Mouse (Mus musculus) lung, postnatal 14 days (tissue): ENCODE measurements around the gene 2610042L04Rik.
"Not testable (repeated sequence)": the region's sequence is repeated elsewhere in the genome, so short reads cannot be mapped to it uniquely, and the experiment has no call there.

ENCODE experiments used
- DNase-seq: peaks from one replicate; pipeline ENCODE4 v3.0.0; 2021

The 2610042L04Rik gene

DNA sequence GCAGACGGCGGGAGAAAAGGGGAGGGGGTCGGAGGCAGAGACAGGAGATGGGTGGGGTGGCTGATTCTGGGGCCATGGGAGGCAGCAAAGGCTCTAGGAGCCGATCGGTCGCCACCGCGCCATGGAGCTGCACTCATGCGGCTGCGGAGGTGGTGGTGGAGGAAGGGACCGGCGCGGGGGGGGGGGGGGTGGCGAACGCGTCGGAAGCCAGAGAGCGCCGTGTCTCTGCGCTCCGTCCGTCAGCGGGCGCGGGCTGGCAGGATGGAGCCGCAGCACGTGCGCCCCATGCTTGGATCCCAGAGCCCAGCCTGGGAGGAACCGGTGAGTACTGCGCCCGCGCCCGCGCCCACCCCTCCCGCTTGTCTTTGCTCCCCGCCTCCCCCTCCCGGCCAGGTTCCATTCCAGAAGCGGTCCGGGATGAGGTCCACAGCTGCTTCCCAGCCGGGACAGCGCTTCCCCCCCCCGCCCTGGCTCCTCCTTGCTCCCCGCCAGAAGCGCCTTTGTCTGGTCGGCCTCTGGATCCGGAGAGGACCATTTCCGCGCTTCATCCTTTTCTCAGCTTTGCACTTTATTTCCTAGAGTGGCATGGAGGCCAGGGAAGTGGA is at the start of gene 2610042L04Rik:
Gene 2610042L04Rik (plus strand): TSS at position 288 of the 605 bp plus-strand sequence.
- DNase-seq = not testable (repeated sequence)

DNA sequence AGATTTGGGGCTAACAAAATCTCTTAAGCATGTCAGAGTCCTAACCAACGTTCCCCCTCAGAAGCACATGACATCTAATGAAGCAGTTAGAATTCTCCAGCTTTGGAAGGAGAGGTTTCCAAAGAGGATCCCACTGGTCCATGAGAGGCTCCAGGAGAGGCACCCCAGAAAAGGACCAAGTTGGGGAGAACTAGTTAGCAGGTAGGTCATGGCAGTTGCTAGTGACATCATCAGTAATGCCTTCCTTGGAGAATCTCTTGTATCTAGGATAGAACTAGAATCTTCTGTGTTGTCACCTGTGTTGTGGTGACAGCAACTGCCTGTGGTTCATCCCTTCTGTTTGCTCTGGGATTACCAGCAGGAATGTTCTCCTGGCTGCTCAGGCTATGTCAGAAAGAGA is 17.6 kb upstream of the 2610042L04Rik start, which contains the start of gene Gm3149:
Gene Gm3149 (plus strand): TSS at position 301 of the 400 bp plus-strand sequence.
- DNase-seq = not testable (repeated sequence)

DNA sequence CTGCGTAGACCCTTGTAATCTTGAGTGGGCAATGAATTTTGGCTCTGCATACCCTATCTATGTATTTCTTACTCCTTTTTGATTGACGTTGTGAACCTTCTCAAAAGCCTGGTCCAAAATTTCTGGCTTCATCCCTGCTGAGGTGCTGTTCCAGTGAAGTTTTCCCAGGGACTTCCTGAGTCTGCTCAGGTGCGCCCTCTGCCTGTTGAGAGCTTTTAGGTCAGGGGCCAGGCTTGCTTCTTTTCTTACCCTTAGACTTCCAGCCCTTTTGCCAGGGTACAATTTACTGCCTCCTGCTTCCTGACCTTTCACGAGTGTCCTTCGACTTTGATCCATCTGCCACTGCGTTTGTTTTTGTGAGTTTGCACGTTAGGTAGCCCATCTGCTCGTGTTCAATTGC is 943 bp downstream of the 2610042L04Rik start:
- DNase-seq = not testable (repeated sequence)

GRCm38 (mm10) chr14:4368991-4369390 is 34.4 kb downstream of the 2610042L04Rik start:
- not testable (repeated sequence) for DNase-seq

DNA sequence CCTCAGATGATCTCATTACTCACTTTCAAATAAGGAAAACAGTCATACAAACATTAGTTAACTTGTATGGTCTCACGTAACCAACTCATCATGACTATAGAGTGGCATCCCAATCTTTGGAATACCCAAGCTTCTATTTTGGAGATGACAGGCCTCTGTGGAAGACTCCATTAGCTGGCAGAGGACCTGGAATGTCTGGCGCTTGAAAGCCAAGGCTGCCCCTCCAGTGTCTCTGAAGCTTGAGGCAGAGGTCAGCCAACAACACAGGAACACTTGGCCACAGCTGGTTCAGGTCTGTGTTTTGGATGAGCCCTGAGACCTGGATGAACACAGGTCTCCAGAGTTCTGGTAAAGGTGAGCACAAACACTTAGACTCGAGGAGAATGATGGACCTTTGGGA is 35.1 kb downstream of the 2610042L04Rik start:
- DNase-seq = not testable (repeated sequence)

GRCm38 (mm10) chr14:4377871-4378270 is 43.3 kb downstream of the 2610042L04Rik start:
- not testable (repeated sequence) for DNase-seq

DNA sequence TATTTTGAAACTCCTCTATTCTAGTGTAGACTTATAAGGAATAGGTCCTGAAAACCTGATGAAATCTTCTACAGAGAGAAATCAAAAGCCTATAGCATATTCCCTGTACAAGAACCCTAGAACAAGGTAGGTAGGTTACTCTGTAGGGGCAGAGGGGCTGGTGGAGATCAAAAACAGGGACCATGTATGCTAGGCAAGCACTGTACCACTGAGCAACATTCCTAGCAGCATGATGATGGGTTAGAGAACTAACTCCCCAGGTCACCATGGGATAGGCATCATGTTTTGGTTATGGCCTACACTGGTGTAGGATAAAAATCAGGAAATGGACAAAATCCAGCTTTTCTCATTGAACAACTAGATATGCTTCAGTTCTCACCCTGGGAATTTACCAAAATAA is 51.0 kb downstream of the 2610042L04Rik start:
- DNase-seq = not testable (repeated sequence)

DNA sequence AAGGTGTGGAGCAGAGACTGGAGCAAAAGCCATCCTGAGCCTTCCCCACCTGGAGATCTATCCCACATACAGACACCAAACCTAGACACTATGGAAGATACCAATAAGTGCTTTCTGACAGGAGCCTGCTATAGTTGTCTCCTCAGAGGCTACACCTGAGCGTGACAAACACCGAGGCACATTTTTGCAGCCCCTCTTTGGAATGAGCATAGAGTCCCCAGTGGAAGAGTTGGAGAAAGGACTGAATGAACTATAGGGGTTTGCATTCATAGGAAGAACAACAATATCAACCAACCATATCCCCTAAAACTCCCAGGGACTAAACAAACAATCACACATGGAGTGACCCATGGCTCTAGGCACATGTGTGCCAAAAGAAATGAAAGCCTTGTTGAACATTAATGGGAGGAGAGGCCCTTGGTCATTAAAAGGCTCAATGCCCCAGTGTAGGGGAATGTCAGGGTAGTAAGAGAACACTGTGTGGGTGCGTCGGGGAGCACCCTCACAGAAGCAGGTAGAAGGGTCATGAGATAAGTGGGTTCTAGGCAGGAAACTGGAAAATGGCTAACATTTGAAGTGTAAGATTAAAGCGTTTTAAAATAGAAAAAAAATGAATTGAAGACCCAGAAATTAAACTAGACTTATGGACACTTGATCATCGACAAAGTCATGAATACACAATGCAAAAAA is 58.4 kb downstream of the 2610042L04Rik start:
- not testable (repeated sequence) for DNase-seq

- DNase-seq = not testable (repeated sequence)
Observed at GRCm38 (mm10) chr14:4397226-4397625, 62.7 kb downstream of the 2610042L04Rik start, which contains the start of gene Gm3159. Gm3159 (plus strand) TSS chr14:4397526.

- DNase-seq = not testable (repeated sequence)
Observed at GRCm38 (mm10) chr14:4398624-4399023, 64.1 kb downstream of the 2610042L04Rik start.

DNA sequence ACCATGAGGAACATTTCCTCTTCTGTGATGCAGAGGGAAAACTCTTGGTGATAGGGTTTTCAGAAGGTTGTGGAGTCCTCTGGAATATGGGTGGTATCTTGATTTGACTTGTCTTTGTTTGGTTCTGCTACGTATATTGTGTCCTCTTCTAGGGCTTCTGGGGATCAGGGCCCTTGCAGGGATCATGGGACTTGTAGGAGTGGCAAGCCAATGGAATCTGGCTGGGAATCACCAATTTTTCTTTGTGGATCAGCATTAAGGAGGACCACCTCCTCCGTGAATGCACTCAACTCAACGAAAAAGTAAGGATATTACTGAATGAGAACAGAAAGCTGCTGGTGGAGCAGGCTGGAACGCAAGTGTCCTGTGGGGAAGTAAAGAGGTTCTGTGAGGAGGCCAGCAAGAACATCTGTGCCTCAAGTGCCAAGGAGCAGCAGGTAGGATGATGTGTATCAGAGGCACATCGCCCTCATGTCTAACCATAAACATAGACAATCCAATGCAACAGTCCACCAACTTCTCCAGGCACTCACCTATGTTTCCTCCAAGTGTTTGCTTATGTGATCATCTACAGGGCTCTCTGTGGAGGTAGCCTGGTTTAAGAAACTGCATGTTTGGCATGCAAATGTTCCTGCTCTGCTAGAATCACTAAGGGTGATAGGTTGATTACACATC is 65.7 kb downstream of the 2610042L04Rik start:
- not testable (repeated sequence) for DNase-seq

DNA sequence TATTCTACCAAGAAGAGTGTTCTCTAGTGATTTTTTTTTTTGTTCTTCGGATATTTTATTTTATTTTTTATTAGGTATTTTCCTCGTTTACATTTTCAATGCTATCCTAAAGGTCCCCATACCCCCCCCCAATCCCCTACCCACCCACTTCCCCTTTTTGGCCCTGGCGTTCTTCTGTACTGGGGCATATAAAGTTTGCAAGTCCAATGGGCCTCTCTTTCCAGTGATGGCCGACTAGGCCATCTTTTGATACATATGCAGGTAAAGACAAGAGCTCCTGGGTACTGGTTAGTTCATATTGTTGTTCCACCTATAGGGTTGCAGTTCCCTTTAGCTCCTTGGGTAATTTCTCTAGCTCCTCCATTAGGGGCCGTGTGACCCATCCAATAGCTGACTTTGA is 66.7 kb downstream of the 2610042L04Rik start:
- not testable (repeated sequence) for DNase-seq

DNA sequence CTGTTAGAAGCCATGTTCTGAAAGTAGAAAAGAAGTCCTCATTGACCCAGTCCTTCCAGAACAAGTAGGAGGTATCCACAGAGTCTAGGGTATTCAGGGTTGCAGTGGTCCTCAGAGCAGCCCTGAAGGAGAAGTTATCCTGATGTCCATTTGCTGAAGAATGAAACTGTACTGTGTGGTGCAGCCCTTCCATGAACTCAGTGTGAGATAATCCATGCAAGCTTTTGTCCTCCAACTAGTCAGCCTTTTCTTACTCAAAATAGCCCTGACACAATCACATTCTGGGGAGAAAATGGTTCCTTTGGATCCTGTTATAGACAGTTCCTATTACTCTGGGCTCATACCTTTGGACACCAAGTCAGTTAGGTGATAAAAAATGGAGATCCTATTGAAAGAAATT is 69.3 kb downstream of the 2610042L04Rik start:
- not testable (repeated sequence) for DNase-seq
